Comparison of ENCODE assay signal across 28 mouse cellular contexts in genomic region chr13:60722763-60723162, GRCm38 (mm10).
DNase-seq lines count a peak whose midpoint lies in the region; ATAC-seq and TF ChIP-seq lines count a peak whose summit lies in the region.
"Had no signal": no experiment of that assay in that cellular context is flagged by ENCODE, and none has a peak within 500 bp of the region (broad histone marks: within the 10 kb centered on the region; RNA-seq: fewer than 3 reads in every experiment).

No protein-coding gene starts in this region.

- DNase-seq in heart, postnatal 4 days, result no peak
- peak; percentile 71 for DNase-seq in midbrain, embryonic 11.5 days (ENCODE audit: low spot score, missing footprints)
- DNase-seq in midbrain, postnatal 0 days (ENCODE audit: low spot score), result no peak
- peak; percentile 90 for DNase-seq in lung, postnatal 0 days (ENCODE audit: low spot score)
- peak; percentile 63 to 80 for DNase-seq in lung, postnatal 4 days
- no peak for DNase-seq in cerebellum, postnatal 4 days (ENCODE audit: low spot score in 2 of 2)
- DNase-seq: adrenal gland, postnatal 36 days; B cell, adult 2 months; cerebellum, adult 2 months; cerebellum, postnatal 14 days; gastrocnemius, postnatal 25 days; kidney, adult 2 months; kidney, postnatal 36 days; lung, embryonic 14.5 days; midbrain, embryonic 14.5 days; retina, postnatal 1 day; right cerebral cortex, postnatal 25 days; thymus, postnatal 14 days had no signal

- WGBS in heart, embryonic 14.5 days, result 20% methylated on average over 8 of the region's 8 CpGs
- WGBS in midbrain, embryonic 11.5 days, result 93% methylated on average over 8 of the region's 8 CpGs
- 92% methylated on average over 8 of the region's 8 CpGs for WGBS in midbrain, postnatal 0 days
- 27% methylated on average over 8 of the region's 8 CpGs for WGBS in lung, postnatal 0 days

- peak overlapping the region; percentile 10 to 35; a peak in 3 of 4 replicates for H3K27ac ChIP-seq in heart, embryonic 14.5 days (replicated peaks in 1 of 2; ENCODE audit: control insufficient read depth in 1 of 2, insufficient read depth in 1 of 2, low read depth in 2 of 2, low read length in 2 of 2)
- no peak overlapping the region for H3K27ac ChIP-seq in midbrain, embryonic 11.5 days (ENCODE audit: low read depth, low read length)
- H3K27ac ChIP-seq in midbrain, postnatal 0 days (ENCODE audit: low read depth, low read length), result no peak overlapping the region
- H3K27ac ChIP-seq in lung, postnatal 0 days (ENCODE audit: low read length), result peak overlapping the region; percentile 79
- H3K27ac ChIP-seq: forebrain, embryonic 13.5 days; hindbrain, embryonic 10.5 days; hindbrain, embryonic 15.5 days; limb, embryonic 13.5 days; liver, embryonic 12.5 days; neural tube, embryonic 15.5 days had no signal

- H3K36me3 ChIP-seq in heart, embryonic 14.5 days (ENCODE audit: control insufficient read depth, insufficient read depth, low read length), result peaks cover 11% of the 10 kb centered on the region; the same call in 1 of the 2 replicates
- H3K36me3 ChIP-seq in midbrain, embryonic 11.5 days (ENCODE audit: control insufficient read depth, insufficient read depth, low read length), result peaks cover 7% of the 10 kb centered on the region
- peaks cover 48% of the 10 kb centered on the region for H3K36me3 ChIP-seq in midbrain, postnatal 0 days (ENCODE audit: insufficient read depth, low read length)
- peaks cover 22% of the 10 kb centered on the region for H3K36me3 ChIP-seq in lung, postnatal 0 days (ENCODE audit: insufficient read depth, low read length)

- peaks cover 11 to 13% of the 10 kb centered on the region in 2 experiments for H3K4me1 ChIP-seq in heart, embryonic 14.5 days (ENCODE audit: control insufficient read depth in 2 of 2, insufficient read depth in 2 of 2, low read length in 2 of 2)
- H3K4me1 ChIP-seq in midbrain, embryonic 11.5 days (ENCODE audit: control insufficient read depth, insufficient read depth, low read length), result no peaks in the 10 kb centered on the region
- no peaks in the 10 kb centered on the region for H3K4me1 ChIP-seq in midbrain, postnatal 0 days (ENCODE audit: insufficient read depth, low read length)
- H3K4me1 ChIP-seq in lung, postnatal 0 days (ENCODE audit: insufficient read depth, low read depth, low read length), result no peaks in the 10 kb centered on the region; the same call in 1 of the 2 replicates
- H3K4me1 ChIP-seq: forebrain, embryonic 13.5 days; hindbrain, embryonic 10.5 days; hindbrain, embryonic 15.5 days; limb, embryonic 13.5 days; liver, embryonic 12.5 days; neural tube, embryonic 15.5 days had no signal

- TF ChIP-seq CTCF in midbrain, postnatal 0 days (IDR thresholded peaks at IDR 0.05), result no peak
- no peak for TF ChIP-seq CTCF in lung, postnatal 0 days (IDR thresholded peaks at IDR 0.05)

- no peak overlapping the region for H3K4me2 ChIP-seq in heart, embryonic 14.5 days (ENCODE audit: low read length)
- H3K4me2 ChIP-seq in midbrain, embryonic 11.5 days, result no peak overlapping the region
- no peak overlapping the region for H3K4me2 ChIP-seq in midbrain, postnatal 0 days (ENCODE audit: low read depth, low read length, poor library complexity, severe bottlenecking)
- H3K4me2 ChIP-seq in lung, postnatal 0 days (replicated peaks; ENCODE audit: low read depth, low read length), result no peak overlapping the region
- H3K4me2 ChIP-seq: forebrain, embryonic 13.5 days; hindbrain, embryonic 15.5 days; limb, embryonic 13.5 days; liver, embryonic 12.5 days; lung, embryonic 14.5 days; neural tube, embryonic 15.5 days had no signal

- TF ChIP-seq EP300 in lung, postnatal 0 days (IDR thresholded peaks at IDR 0.05), result peak; percentile 70

- no peak for ATAC-seq in heart, embryonic 14.5 days (ENCODE audit: insufficient number of reproducible peaks, insufficient read depth, low FRiP score, low read depth)
- ATAC-seq in midbrain, embryonic 11.5 days (ENCODE audit: low FRiP score), result no peak
- no peak for ATAC-seq in midbrain, postnatal 0 days (ENCODE audit: low FRiP score)
- peak; percentile 82 for ATAC-seq in lung, postnatal 0 days
- no peak for ATAC-seq in megakaryocyte-erythroid progenitor cell, adult 5-6 weeks (replicated peaks; ENCODE audit: low FRiP score, low TSS enrichment, poor library complexity, severe bottlenecking)
- ATAC-seq: forebrain, embryonic 13.5 days; inflammation-experienced regulatory T-cells, adult 6 months; liver, embryonic 12.5 days had no signal

- H3K9ac ChIP-seq in heart, embryonic 14.5 days (ENCODE audit: low read length), result no peak overlapping the region
- no peak overlapping the region for H3K9ac ChIP-seq in midbrain, embryonic 11.5 days (ENCODE audit: low read length)
- no peak overlapping the region for H3K9ac ChIP-seq in midbrain, postnatal 0 days (replicated peaks; ENCODE audit: low read length, poor library complexity, severe bottlenecking)
- no peak overlapping the region for H3K9ac ChIP-seq in lung, postnatal 0 days (replicated peaks; ENCODE audit: low read depth)
- H3K9ac ChIP-seq: forebrain, embryonic 13.5 days; hindbrain, embryonic 15.5 days; limb, embryonic 13.5 days; liver, embryonic 12.5 days; lung, embryonic 14.5 days; neural tube, embryonic 15.5 days had no signal

- no peaks in the 10 kb centered on the region for H3K27me3 ChIP-seq in heart, embryonic 14.5 days (ENCODE audit: control insufficient read depth, insufficient read depth, low read length)
- H3K27me3 ChIP-seq in midbrain, embryonic 11.5 days (ENCODE audit: control insufficient read depth, insufficient read depth, low read length), result no peaks in the 10 kb centered on the region
- no peaks in the 10 kb centered on the region for H3K27me3 ChIP-seq in midbrain, postnatal 0 days (ENCODE audit: insufficient read depth, low read length)
- no peaks in the 10 kb centered on the region for H3K27me3 ChIP-seq in lung, postnatal 0 days (replicated peaks; ENCODE audit: insufficient read depth, low read length)
- H3K27me3 ChIP-seq: forebrain, embryonic 13.5 days; hindbrain, embryonic 15.5 days; limb, embryonic 13.5 days; liver, embryonic 12.5 days; megakaryocyte, embryonic 14.5 days; neural tube, embryonic 15.5 days had no signal

- no peak overlapping the region for H3K4me3 ChIP-seq in heart, embryonic 14.5 days (ENCODE audit: control insufficient read depth in 1 of 2, insufficient read depth in 1 of 2, low read depth in 1 of 2, low read length in 2 of 2)
- no peak overlapping the region for H3K4me3 ChIP-seq in midbrain, embryonic 11.5 days (ENCODE audit: low read depth, low read length)
- H3K4me3 ChIP-seq in midbrain, postnatal 0 days (ENCODE audit: low read depth, low read length), result no peak overlapping the region
- no peak overlapping the region for H3K4me3 ChIP-seq in lung, postnatal 0 days (ENCODE audit: low read depth, low read length)
- H3K4me3 ChIP-seq: forebrain, embryonic 13.5 days; hindbrain, embryonic 10.5 days; hindbrain, embryonic 15.5 days; limb, embryonic 13.5 days; liver, embryonic 12.5 days; megakaryocyte, embryonic 14.5 days; neural tube, embryonic 15.5 days had no signal

- H3K9me3 ChIP-seq in heart, embryonic 14.5 days (ENCODE audit: control insufficient read depth, low read length), result no peaks in the 10 kb centered on the region
- H3K9me3 ChIP-seq in midbrain, embryonic 11.5 days (ENCODE audit: control insufficient read depth, low read length), result no peaks in the 10 kb centered on the region
- H3K9me3 ChIP-seq in midbrain, postnatal 0 days (ENCODE audit: low read length), result no peaks in the 10 kb centered on the region
- H3K9me3 ChIP-seq in lung, postnatal 0 days (ENCODE audit: low read length), result no peaks in the 10 kb centered on the region
- H3K9me3 ChIP-seq: forebrain, embryonic 13.5 days; hindbrain, embryonic 10.5 days; hindbrain, embryonic 15.5 days; limb, embryonic 13.5 days; liver, embryonic 12.5 days; megakaryocyte, embryonic 14.5 days; neural tube, embryonic 15.5 days had no signal

Comparison
In these comparisons a context has a peak if more than half of its experiments do, and no peak if none do; other contexts are left out.
1. DNase-seq: peak in midbrain, embryonic 11.5 days (single experiment), lung, postnatal 0 days (single experiment) and lung, postnatal 4 days (2 of 2); none in heart, postnatal 4 days (single experiment), midbrain, postnatal 0 days (single experiment) and cerebellum, postnatal 4 days (0 of 2).
2. H3K27ac ChIP-seq: peak in heart, embryonic 14.5 days (2 of 2) and lung, postnatal 0 days (single experiment); none in midbrain, embryonic 11.5 days (single experiment) and midbrain, postnatal 0 days (single experiment).